Mouse (Mus musculus) kidney, adult 9 months (tissue): ENCODE data around the gene Flrt2.
"Not testable (repeated sequence)": the region's sequence is repeated elsewhere in the genome, so short reads cannot be mapped to it uniquely, and the experiment has no call there.

ENCODE experiments used
- DNase-seq: peaks from one replicate; pipeline ENCODE4 v3.0.0; 2022

Gene Flrt2

DNA sequence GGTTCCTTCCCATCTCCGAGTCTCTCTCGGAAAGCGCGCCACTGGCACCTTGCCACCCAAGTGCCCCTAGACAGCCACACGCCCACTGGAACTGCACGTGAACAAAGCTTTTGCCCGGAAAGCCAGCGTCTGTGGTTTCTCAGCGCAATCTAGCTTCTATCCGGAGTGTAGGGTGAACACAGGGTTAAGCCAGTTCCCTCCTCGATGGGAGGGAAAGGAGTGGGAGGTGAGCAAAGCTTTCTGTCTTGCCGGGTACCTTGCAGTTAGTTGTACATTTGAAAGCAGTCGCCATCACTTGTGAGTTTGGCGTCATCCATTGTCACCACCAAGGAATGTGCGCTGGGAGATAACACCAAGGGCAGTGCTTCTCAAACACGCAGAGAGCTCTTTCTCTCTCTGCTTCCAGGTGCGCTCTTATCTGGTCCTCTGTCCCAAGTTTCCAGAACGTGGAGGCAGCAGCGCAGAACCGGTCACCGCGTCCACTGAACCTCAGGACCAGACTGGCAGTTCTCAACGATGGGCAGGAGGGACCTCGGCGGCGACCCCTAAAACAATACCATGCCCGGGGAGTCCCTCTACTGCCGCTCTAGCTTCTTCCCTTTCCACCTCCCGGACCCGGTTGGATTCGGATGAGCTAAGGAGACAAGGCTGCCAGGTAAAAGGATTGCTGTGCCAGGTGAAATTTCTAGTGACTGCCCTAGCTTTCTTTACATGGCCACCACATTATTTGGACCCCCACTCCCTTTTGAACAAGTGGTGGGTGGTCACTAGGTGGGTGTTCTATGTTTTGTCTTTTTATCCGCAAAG, at the start of gene Flrt2:
Flrt2 (plus strand) TSS at position 266 of the 807 bp plus-strand sequence.
- DNase-seq, result peak; percentile 4

DNA sequence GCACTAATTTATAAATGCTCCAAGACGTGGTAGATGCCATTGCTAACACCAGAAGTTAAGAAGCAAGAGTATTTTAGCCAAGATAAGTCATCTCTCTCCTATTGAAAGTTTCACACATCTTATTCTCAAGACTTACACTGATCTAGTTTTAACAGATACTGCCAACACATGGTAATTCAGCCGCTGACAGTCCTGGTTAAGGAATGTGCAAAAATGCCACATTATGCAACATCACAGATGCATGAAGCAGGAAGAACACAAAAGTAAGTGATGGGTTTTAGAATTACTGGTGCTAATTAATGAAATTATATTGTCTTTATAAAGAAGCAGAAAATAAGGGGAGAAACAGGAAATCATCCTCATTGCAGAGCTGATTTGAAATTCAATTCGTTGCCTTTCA, 49.8 kb upstream of the Flrt2 start:
- DNase-seq, result no peak

GRCm38 (mm10) chr12:95647179-95647578, 44.8 kb upstream of the Flrt2 start:
- not testable (repeated sequence) for DNase-seq

GRCm38 (mm10) chr12:95652172-95653156, 39.6 kb upstream of the Flrt2 start:
- DNase-seq, result no peak

- DNase-seq, result no peak
Observed at GRCm38 (mm10) chr12:95656594-95656993, 35.4 kb upstream of the Flrt2 start.

GRCm38 (mm10) chr12:95667296-95667695, 24.7 kb upstream of the Flrt2 start:
- no peak for DNase-seq

DNA sequence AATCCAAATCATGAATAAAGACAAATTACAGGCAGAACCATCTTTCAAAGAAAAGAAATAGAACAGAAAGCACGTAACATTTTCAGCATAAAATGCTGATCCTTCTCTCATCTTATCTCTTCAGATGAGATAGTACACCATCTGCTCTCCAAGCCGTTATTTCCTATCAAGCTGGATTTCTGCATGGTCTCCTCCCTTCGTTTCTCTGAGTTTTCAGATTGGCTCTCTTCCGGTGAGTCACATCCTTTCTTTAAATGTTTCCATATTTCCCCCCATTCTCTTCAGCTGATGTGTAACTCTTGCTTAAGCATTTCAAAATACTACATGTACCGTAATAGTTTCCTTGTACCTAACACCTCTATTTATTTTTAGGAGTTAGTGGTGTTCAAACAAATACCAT, 16.3 kb upstream of the Flrt2 start:
- no peak for DNase-seq

DNA sequence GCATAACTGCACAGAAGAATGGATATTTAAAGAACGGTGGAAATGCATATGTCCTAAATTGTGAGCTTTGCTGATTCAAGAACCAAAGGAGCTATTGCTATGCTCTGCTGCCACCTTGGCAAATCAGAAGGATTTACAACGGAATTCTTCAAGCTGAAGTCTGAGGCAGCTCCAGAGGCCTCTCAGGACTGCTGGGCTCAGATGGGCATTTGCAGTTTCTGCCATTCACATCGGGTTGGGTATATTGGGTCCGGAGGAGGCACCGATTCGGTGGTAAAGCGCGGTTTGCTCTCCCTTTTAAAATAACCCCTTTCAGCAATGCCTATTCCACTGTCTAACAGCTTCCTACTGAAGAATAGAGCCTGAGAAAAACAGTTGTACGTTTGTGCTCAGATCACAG, 1.2 kb upstream of the Flrt2 start:
- DNase-seq, result peak; percentile 11

- DNase-seq, result no peak
Observed at GRCm38 (mm10) chr12:95692948-95693650, 1.1 kb downstream of the Flrt2 start.

GRCm38 (mm10) chr12:95693651-95694471, 1.8 kb downstream of the Flrt2 start:
- peak; percentile 72 for DNase-seq

DNA sequence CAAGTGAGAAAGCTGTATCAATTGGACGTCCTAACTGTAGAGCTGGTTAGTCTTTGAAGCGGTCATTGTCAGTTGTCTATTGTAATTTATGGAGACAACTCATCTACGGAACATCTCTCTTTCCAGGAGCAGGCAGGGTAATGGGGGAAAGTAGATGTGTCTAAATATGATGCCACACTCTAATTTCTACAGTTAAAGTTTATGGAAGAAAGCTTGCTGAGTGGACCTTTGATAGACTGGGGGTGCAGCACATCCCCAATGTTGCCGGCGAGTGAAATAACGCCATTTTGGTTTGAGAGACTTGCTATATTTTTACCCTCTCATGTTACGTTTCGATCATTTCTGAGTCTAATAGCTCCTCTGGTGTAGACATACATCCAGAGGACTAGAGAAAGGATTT, 2.5 kb downstream of the Flrt2 start:
- DNase-seq, result no peak

DNA sequence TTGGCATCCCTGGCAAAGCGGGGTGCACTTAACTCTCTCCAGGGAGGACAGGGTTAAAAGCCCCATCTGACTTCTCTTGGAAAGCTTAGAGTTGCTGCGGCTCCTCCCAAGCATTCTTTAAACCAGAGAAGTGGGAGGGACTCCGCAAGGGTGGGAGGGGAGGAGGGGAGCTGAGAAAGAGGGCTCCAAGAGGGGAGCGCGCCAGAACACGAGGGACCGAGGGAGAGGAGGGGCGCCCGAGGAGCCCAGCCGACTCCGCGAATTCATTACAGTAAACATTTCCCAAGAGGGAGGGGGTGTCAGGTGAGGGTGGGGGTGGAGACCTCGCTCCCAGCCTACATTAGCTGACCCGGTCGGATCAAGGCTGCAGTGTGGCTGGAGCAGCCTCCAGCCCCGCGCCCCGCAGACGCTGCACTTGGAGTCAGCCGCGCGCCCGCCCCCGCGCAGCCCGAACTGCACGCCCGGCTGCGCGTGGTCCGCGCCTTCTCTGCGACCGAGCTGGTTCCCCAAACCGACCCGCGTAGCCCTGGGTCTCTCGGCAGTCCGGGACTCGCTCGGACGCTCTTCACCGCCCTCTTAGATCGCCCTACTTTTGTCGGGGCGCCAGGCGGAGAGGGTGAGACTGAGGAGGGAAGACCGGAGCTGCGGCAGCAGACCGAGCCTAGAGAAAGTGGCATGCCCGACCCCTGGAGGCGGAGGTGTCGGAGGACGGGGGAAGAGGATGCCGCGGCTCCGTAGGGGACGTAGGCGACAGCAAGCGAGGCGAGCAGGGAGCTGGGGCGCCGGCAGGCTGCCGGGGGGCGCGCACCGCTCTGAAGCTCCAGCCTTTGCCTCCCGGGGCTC, 3.2 kb downstream of the Flrt2 start:
- peak; percentile 30 for DNase-seq

DNA sequence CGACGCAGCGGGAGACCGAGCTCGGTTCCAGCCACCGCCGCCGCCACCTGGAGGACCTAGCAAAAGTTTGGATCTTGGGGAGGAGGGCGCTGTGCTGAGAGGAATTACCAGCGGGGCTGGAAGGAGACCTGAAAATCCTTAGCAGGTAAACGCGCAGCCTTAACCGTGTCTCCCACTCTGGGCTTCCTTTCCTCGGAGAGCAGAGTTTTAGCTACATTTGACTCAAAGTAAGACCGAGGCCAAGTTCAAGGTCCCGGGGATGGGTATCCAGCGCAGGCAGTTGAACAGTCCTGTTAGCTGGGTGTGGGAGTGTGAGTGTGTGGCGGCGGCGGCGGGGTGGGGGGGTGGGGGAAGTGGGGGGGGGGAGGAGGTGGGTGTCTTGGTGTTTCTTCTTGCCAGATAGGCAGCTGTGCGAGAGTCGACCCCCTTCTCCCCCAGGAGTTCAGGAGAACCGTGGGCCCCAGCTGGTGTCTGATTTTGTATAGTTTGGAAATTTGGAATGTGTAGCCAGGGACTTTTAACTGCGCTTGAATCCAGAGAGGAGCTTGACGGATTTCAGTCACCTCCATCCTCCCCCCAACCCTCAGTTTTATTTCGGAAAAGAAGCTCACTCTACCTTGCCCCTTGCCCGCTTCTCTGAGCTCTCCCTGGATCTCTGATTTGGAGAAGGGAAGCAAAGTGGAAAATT, 4.0 kb downstream of the Flrt2 start:
- peak; percentile 16 for DNase-seq

- no peak for DNase-seq
Observed at GRCm38 (mm10) chr12:95696522-95697025, 4.5 kb downstream of the Flrt2 start.

- DNase-seq, result peak; percentile 5
Observed at GRCm38 (mm10) chr12:95698556-95698955, 6.5 kb downstream of the Flrt2 start.

GRCm38 (mm10) chr12:95700746-95701145, 8.7 kb downstream of the Flrt2 start:
- no peak for DNase-seq

DNA sequence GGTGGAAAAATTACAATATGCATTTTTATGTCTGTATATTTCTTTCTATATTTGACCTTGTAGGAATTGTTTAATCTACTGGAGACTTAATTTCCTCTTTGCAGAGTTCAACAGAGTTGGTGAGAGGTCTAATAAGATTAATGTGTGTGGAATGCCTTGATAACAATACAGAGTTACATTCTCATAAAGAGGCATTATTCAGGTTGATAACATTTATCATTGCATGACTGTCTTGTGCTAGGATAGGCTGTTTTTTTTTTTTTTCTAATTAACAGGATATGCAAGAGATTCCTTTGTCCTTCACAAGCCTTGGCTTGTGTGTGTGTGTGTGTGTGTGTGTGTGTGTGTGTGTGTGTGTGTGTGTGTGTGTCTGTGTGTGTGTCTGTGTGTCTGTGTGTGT, 9.6 kb downstream of the Flrt2 start:
- no peak for DNase-seq

- peak; percentile 64 for DNase-seq
Observed at GRCm38 (mm10) chr12:95705006-95705405, 13.0 kb downstream of the Flrt2 start.

DNA sequence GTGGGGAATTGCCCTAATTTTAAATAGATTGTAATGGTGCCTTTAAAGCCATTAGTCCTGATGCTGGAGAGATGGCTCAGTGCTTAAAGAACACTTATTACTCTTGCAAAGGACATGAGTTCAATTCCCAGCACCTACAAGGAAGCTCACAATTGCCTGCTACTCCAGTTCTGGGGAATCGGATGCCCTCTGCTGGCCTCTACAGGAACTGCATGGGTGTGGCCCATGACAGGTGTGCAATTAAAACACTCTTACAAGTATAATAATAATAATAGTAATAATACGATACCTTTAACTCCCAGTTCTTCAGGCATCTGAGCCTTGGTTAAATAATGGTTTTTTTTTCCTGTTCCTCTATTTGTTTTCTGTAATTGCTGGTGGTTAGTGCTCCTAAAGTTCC, 31.2 kb downstream of the Flrt2 start:
- DNase-seq, result no peak

- DNase-seq, result no peak
Observed at GRCm38 (mm10) chr12:95734075-95734474, 42.0 kb downstream of the Flrt2 start.
